Mouse (Mus musculus) layer of hippocampus, adult 9-10 months (tissue): ENCODE measurements at regions not wholly inside any gene's neighbourhood (a gene's known extent, or its start where the extent isn't known, plus 50 kb on each side); places are given as distances from the start of the nearest gene placed in this dataset.

Experiments used
- DNase-seq: peaks from one replicate; pipeline ENCODE4 v3.0.0; 2022; ENCODE audit warnings: low spot score

DNA sequence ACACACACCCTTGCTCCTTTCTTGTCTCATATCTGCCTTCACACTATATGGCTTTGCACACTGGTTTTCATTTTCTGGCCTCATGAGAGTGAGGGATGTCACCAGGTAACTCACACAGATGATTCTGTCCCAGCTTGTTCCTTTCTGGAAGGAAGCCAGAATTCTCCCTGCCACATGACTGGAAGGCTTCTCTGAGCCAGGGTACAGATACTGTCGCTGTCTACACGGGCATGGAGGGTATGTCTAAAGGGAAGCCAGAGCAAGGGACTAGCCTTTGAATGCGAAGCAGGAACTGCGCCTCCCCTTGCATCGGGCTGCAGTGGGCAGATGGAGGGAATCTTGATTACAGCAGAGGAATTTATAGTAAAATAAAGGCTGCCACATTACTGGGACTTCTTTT, 89.6 kb upstream of the Camk1g start:
- no peak for DNase-seq

DNA sequence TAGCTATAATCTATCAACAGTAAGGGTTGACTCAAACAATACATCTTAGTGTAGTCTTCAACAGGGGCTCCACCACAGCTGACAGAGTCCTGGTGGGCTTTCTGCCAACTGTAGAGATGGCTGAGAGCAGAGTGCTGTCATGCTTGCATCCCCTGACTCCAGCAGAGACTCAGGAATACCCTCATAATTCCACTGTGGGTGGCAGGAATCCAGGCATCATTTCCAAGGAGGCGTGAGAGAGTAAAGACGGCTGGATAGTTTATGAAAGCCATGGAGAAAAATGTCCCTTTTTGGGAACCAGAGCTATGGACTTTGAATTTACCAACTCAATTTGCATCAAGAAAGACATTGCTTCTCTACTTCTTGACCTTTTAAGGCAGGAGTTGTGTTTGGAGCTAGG, 87.8 kb upstream of the Camk1g start:
- DNase-seq, result no peak

DNA sequence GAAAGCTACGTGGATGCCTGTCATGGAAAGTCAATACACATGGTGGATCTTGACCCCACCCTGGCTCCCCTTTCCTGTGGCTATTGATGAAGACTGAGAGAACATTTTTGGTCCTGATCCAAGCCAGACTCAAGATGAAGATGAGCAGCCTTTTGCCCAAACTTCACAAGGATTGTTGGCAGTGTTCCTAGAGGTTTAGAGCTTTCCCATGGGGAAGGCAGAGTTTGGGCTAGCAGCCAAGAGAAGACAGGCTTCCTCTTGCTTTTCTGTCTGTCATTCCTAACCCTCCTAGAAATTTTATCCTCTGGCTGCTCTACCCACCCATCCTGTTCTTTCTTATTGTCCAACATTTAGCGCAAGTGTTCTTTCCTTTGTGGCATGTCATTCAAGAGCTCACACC, 83.6 kb upstream of the Camk1g start:
- DNase-seq, result no peak

DNA sequence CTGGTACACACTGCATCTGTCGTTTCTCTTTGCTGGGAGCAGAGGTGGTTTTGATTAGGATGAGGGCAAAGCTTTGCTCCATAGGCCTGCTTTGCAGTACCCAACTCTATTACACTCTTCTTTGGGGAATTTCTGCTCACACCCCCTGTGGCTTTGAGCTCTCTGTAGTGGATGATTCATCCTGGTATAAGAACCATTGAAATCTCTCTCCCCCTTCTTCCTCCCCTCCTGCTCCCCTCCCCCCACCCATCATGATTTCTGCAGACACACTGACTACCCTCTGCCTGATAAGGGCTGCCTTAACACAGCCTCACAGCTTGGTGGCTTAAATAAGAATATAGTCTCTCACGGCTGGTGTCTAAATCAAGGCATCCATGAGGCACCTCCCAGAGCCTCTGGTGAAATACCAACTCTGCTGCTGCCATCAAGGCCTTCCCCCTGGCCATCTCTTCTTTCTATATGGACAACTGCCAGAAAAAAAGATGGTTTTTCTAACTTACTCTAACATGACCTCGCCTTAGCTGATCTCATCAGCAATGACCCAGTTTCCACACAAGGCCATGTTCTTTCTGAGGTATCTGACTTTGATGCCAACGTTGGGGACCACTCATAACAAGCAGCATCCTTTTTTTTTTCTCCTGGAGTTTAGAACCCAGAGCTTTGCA, 81.5 kb upstream of the Camk1g start:
- no peak for DNase-seq

DNA sequence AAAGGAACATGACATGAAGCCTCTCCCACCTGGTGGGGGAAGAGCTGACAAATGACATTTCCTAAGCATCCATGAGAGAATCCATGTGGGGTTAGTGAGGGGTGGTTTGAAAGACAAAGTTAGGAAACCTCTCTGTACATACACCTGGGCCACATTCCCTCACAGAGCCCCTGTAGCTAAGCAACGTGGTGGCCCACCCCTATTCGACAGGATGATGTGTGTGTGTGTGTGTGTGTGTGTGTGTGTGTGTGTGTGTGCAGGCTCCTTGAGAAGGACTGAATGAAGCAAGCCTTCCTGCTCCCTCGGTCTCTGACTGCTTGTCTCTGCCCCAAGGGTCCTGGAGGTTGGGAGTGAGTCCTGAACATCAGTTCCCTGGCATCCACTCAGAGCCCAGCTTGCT, 80.7 kb upstream of the Camk1g start:
- DNase-seq, result no peak

DNA sequence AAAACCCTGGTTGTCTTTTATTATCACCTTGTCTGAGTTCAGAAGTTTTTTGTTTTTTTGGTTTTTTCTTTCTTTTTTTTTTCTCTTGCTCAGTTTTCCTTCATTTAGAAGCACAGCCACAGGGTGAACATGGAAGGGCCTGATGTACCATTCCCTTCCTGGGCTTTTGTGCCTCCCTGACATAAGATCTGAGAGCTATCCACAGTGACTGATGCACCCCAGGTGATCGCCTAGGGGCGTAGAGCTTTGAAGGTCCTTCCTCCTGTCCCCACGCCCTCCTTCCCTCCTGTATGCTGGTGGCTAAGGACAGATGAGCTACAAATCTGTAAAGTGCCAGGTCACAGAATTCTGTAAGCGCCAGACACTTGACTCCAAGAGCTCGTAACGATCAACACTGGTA, 80.1 kb upstream of the Camk1g start:
- DNase-seq, result no peak

DNA sequence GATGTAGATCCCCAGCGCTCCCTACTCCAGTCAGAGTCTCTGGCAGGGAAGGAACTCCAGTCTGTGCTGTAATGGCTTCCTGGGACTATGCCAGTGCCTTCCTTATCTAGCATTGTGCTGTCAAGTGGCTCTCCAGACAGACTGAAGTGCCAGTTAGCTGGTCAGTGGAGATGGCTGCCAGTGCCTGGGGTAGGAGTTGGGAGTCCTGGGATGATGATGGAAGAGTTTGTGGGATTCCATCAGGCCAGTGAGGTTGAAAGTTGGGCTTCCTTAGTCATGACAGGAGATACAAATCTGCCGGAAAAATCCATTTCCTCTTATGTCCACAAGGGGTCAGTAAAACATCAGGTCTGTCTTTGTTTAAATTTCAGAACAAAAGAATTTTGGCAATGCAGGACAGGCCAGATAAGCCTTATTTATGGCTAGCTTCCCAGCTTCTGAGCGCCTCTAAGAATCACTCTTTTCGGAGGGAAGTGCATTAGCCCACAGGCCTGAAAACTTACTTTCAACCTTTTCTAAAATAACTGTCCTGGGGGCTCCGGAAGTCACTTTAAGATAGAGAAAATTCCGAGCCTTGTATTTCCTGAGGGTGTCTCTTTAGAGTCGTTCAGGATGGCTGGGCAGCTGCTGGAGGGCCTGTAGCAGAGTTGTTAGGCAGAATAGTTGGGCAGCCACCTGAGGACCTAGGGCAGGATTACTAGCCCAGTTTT, 79.5 kb upstream of the Camk1g start:
- no peak for DNase-seq

DNA sequence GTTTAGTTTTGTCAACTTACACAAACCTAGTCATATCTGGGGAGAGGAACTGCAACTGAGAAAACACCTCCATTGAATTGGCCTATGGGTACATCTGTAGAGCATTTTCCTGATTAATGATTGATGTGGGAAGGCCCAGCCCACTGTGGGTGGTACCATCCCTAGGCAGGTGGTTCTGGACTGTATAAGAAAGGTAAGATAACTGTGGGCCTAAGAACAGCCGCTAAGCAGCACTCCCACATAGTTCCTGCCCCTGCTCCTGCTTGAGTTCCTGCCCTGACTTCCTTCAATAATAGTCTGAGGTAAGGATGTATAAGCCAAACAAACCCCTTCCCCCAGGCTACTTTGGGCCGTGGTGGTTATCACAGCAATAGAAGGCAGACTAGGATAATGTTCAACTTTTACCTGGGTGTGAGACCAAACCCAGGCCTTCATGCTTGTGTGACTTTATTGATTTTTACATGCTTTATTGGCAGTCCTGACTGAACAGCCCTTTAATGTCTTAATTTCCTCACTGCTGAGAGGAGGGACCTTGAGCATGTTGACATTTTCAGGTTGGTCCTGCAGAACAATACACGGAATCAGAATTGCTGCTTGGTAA, 78.8 kb upstream of the Camk1g start:
- no peak for DNase-seq

DNA sequence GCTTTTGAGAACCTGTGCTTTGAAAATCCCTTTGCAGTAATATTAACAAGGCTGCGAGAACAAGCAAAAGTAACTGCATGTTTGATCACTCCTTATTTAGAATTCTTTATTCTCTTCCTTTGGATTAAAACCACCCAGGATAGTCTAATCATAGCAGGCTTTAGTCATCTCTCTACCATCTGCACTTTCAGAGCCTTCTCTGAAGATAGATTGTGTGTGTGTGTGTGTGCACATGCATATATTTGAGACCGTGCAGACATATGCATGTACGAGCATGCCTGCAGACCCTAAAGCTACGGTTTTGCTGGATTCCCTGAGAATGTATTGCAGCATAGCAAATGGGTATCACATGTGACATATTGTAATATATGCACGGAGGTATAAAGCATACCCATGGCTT, 77.5 kb upstream of the Camk1g start:
- DNase-seq, result no peak

DNA sequence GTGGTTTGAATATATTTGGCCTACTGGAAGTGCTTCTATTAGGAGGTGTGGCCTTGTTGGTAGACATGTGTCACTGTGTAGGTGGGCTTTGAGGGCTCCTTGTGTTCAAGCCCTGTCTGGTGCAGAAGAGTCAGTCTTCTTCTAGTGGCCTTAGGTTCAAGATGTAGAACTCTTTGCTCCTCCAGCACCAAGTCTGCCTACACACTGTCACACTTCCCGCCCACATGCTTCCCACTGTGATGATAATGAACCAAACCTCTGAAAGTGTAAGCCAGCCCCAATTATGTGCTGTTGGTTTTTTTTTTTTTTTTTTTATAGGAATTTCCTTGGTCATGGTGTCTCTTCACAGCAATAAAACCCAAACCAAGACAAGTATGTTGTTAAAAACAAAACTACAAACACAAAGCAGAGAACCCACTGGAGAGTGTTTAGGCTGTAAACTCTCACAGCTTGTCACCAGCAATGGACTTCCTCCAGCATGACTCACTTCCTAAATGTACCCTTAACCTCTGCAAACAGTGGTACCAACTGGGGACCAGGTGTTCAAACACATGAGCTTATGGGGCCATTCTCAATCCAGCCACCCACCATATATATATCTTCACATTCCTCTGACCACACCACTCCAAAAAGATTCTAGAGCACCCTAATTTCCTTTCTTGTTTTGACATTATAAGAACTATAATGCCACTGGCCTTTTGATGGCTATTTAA, 74.0 kb upstream of the Camk1g start:
- no peak for DNase-seq

DNA sequence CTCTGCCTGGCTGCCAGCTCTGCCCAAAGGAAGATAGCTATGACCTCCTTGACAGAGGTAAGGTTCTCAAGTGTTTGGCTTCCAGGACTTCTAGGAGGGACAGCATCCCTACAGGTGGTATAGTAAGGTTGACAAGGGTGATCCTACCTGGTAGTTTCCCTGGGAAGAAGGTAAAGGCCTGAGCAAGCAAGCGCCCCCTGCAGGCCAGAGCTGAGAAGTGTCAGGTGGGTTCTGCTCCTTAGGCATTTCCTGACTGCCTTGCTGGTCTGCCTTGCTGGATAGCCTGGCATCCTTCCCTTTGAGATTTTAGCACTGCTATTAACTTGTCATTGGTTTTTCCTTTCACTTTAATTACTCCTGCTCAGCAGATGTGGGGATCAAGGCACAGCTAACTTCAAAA, 70.4 kb upstream of the Camk1g start:
- no peak for DNase-seq

DNA sequence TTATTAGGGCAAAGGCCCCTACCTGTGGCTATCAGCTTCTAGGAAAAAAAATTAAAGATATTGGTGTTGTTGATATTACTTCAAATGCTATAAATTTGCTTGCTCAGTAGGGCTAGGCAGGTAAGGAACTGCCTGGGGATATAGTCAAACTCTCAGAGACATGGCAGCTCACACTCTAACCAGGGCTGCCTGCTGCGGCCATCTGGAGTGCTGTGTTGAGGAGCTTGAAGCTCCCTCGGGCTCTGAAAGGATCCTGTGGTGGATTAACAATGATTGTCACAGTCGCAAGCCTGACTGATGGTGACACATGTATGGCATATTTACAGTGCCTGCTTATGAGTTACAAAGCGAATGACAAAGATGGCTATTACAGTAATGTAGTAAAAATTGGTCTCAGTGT, 64.2 kb upstream of the Camk1g start:
- no peak for DNase-seq

DNA sequence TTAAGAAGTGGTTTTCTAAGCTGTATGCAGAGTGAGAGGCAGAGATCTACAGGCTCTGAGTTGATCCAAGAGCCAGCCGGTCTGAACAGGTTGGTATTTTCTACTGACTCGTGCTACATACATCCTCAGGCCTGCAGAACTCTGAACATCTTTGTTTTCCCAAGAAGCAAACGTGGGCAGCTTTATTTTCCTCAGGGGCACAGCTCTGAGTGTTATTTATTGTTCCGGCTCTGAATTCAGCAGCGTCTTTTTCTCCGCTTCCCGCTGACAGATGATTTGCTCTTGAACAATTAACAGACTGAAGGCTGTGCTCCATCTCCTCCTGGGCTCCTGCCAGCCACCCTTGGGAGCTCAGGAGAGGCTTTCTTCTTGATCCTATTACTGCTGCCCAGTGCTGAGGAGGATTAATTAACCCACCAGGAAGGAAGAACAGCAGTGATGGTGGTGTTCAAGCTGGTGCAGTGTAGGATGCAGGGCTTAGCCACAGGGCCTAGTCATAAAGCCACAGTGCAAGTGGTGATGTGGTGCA, 63.5 kb upstream of the Camk1g start:
- no peak for DNase-seq

DNA sequence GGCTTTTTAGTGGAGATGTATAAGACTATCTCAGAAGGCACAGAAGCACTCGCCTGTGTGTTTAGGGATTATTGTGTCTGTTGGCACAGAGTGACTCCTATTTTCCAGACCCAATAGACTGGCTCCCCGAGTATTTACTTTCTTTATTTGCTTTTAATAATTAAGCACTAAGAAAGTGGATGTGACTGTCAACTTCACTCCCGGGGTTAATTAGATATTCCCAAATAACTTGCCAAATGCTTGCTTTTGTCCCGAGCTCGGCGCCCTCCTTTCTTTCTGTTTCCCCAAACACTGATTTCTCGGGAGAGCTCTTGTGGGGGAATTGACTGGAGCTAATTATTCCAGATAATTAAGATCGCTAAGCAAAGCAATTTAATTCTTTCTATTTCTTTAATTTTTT, 60.1 kb upstream of the Camk1g start:
- DNase-seq, result no peak

DNA sequence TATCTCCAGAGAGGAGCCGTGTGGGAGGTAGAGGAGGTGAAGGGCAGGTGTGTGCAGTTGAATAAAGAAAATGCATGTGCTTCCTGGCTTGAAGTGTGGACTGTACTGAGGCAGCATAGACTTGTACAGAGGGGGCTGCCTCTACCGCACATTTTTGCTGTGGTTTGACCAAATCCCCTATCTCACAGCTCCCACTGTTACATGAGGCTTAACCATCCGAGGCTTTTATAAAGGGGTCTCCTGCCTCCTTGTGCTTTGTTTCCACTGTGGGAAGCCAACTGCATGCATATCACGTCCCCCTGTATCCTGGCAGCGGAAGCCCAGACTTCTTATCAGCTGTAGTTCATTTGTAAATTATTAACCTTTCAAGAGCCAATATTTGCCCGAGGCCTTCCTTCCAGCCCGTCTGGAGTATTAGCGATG, 53.6 kb upstream of the Camk1g start:
- DNase-seq, result no peak

DNA sequence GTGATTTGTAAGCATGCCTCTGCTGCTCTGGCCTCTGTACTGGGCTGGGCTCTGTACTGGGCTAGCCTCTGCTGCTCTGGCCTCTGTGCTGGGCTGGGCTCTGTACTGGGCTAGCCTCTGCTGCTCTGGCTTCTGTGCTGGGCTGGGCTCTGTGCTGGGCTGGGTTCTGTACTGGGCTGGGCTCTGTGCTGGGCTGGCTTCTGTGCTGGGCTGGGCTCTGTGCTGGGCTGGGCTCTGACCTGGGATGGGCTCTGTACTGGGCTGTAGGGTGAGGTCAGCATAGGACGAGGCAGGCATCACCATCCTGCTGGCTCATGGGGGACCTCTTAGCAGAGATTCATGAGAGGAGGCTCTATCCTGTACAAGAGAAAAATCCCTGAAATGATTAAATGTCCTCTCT, 52.8 kb upstream of the Camk1g start:
- DNase-seq, result no peak

DNA sequence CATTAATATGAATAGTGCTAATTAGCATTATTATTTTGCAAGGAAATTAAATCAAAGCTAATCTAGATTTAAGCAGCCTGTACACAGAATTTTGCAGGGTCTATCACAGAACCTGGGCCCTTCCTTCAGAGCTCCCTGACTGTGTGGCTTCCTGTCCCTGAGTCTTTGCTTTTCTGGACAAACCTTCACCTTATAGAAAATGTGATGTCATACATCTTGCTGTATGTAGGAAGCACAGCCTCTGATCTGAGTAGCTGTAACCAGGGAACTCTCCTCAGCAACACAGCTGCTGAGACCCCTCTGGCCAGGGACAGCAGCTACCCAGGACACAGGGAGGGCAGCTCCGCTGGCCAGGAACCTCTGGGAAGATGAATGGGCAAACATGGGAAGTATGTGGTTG, 51.7 kb upstream of the Camk1g start:
- no peak for DNase-seq

DNA sequence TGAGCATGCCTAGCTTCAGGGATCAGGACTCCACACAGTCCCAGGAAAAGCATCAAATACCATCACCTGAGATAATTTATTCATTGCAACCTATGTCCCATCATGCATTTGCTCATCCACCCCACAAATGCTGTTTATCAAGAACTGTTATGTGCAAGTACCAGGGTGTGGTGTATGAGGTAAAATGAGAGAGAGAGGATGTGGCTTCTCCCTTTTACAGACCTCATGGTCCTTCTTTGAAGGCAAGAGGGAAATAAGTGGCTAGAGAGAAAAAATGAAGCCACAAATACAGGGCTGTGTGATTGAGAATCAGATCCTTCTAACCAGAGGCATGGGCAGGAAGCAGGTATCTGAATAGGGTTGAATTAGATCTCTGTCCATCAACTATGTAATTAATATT, 51.3 kb upstream of the Camk1g start:
- DNase-seq, result no peak
